In genomic region chr9:48142646-48143045, GRCm38 (mm10) we compare ENCODE assay signal across 17 mouse cellular contexts. TPM values are rescaled to one million over a fixed set of nuclear protein-coding genes. Genes with fewer than 3 reads are reported as not detected.
DNase-seq lines count a peak whose midpoint lies in the region; ATAC-seq and TF ChIP-seq lines count a peak whose summit lies in the region.
"Had no signal": no experiment of that assay in that cellular context is flagged by ENCODE, and none has a peak within 500 bp of the region (broad histone marks: within the 10 kb centered on the region; RNA-seq: fewer than 3 reads in every experiment).

No protein-coding gene starts in this region.

- no peak overlapping the region for H3K27ac ChIP-seq in forebrain, embryonic 14.5 days (ENCODE audit: low read depth, low read length)
- no peak overlapping the region for H3K27ac ChIP-seq in forebrain, embryonic 10.5 days
- H3K27ac ChIP-seq: embryonic facial prominence, embryonic 10.5 days; embryonic facial prominence, embryonic 12.5 days; forebrain, embryonic 12.5 days; forebrain, embryonic 15.5 days had no signal

- H3K4me1 ChIP-seq in forebrain, embryonic 14.5 days (ENCODE audit: control insufficient read depth, insufficient read depth, low read length), result 0 out of 2 replicates have a peak, but pooled peaks cover 5% of the 10 kb centered on the region
- H3K4me1 ChIP-seq in forebrain, embryonic 10.5 days, result peaks cover 26% of the 10 kb centered on the region
- H3K4me1 ChIP-seq: embryonic facial prominence, embryonic 12.5 days had no signal

- ATAC-seq in forebrain, embryonic 14.5 days, result no peak
- ATAC-seq: forebrain, embryonic 15.5 days; forebrain, postnatal 0 days had no signal

- 82% methylated on average over 6 of the region's 6 CpGs for WGBS in forebrain, embryonic 14.5 days
- WGBS in forebrain, embryonic 10.5 days, result 84% methylated on average over 6 of the region's 6 CpGs

- TF ChIP-seq CTCF in brain, embryonic 14.5 days (IDR thresholded peaks at IDR 0.05; ENCODE audit: borderline replicate concordance, extremely low read depth, insufficient read depth, insufficient read length), result no peak

- H3K4me2 ChIP-seq in forebrain, embryonic 14.5 days (ENCODE audit: low read length), result no peak overlapping the region
- H3K4me2 ChIP-seq: embryonic facial prominence, embryonic 12.5 days; forebrain, embryonic 12.5 days; forebrain, embryonic 15.5 days had no signal

- no peak overlapping the region for H3K9ac ChIP-seq in forebrain, embryonic 14.5 days (ENCODE audit: low read length)
- H3K9ac ChIP-seq: embryonic facial prominence, embryonic 12.5 days; forebrain, embryonic 12.5 days; forebrain, embryonic 15.5 days; forebrain, postnatal 0 days had no signal

- H3K9me3 ChIP-seq in forebrain, embryonic 14.5 days (replicated peaks; ENCODE audit: control insufficient read depth, low read length), result no peaks in the 10 kb centered on the region
- no peaks in the 10 kb centered on the region for H3K9me3 ChIP-seq in forebrain, embryonic 10.5 days
- H3K9me3 ChIP-seq: embryonic facial prominence, embryonic 10.5 days; embryonic facial prominence, embryonic 12.5 days; forebrain, embryonic 12.5 days; forebrain, embryonic 15.5 days had no signal

- H3K36me3 ChIP-seq in forebrain, embryonic 14.5 days (ENCODE audit: control insufficient read depth, insufficient read depth, low read length), result no peaks in the 10 kb centered on the region
- no peaks in the 10 kb centered on the region for H3K36me3 ChIP-seq in forebrain, embryonic 10.5 days (replicated peaks)
- H3K36me3 ChIP-seq: embryonic facial prominence, embryonic 10.5 days; embryonic facial prominence, embryonic 12.5 days; forebrain, embryonic 12.5 days; forebrain, embryonic 15.5 days had no signal

- intact Hi-C loops in left cerebral cortex, postnatal 4 days (cut with DNase I), result no loop called here
- intact Hi-C loops in left cerebral cortex, postnatal 10 days (cut with DNase I), result no loop called here

- TF ChIP-seq POLR2A in brain, embryonic 14.5 days (IDR thresholded peaks at IDR 0.05; ENCODE audit: borderline replicate concordance, extremely low read depth, insufficient read depth, insufficient read length, poor library complexity, severe bottlenecking), result no peak

- H3K27me3 ChIP-seq in forebrain, embryonic 14.5 days (replicated peaks; ENCODE audit: control insufficient read depth, insufficient read depth, low read length), result peaks cover 50% of the 10 kb centered on the region
- H3K27me3 ChIP-seq in forebrain, embryonic 10.5 days (ENCODE audit: poor library complexity, severe bottlenecking), result peaks cover 100% of the 10 kb centered on the region
- H3K27me3 ChIP-seq: embryonic facial prominence, embryonic 12.5 days had no signal

- peak; percentile 56 to 70 for DNase-seq in cerebellum, postnatal 14 days
- DNase-seq in cerebellum, adult 11 months, result no peak
- peak; percentile 33 for DNase-seq in forebrain, embryonic 14.5 days (ENCODE audit: low spot score)
- DNase-seq in forebrain, embryonic 10.5 days (ENCODE audit: extremely low spot score, low spot score), result no peak
- DNase-seq in left cerebral cortex, postnatal 4 days, result peak; percentile 76
- DNase-seq in left cerebral cortex, postnatal 10 days (ENCODE audit: extremely low spot score in 1 of 2, low spot score in 2 of 2), result no peak
- DNase-seq in brain, embryonic 14.5 days (ENCODE audit: low read depth), result peak; percentile 43
- DNase-seq in urinary bladder, postnatal 36 days (ENCODE audit: low spot score in 2 of 2), result no peak
- DNase-seq: adrenal gland, postnatal 10 days; adrenal gland, postnatal 25 days; cerebellum, adult 11-12 months; cerebellum, adult 9-10 months; forebrain, postnatal 0 days had no signal

- H3K4me3 ChIP-seq in forebrain, embryonic 14.5 days (ENCODE audit: low read depth, low read length), result no peak overlapping the region
- H3K4me3 ChIP-seq in forebrain, embryonic 10.5 days, result no peak overlapping the region
- H3K4me3 ChIP-seq: embryonic facial prominence, embryonic 10.5 days; embryonic facial prominence, embryonic 12.5 days; forebrain, embryonic 12.5 days; forebrain, embryonic 15.5 days had no signal

RNA-seq across cellular contexts. Expression of gene Nxpe4, which starts 19.2 kb away (rescaled TPM):
- polyA plus RNA-seq in forebrain, embryonic 14.5 days (2014; fragmentation: Nextera tagmentation; extraction: Ambion mirVana), result 6.1 and 8.4 TPM in 2 replicates
- 4.9 and 5.3 TPM in 2 replicates for polyA plus RNA-seq in forebrain, embryonic 10.5 days (2016; fragmentation: Nextera tagmentation; extraction: Ambion mirVana)
- 10 to 100 TPM; 10.4 to 10.8 TPM for total RNA-seq in left cerebral cortex, postnatal 4 days (2021)
- 10 to 100 TPM in 1 of 2 experiments, 1 to 10 TPM in 1; 9.9 to 12.2 TPM for total RNA-seq in left cerebral cortex, postnatal 10 days (2021)
- 5.2 and 6.7 TPM in 2 replicates for polyA plus RNA-seq in brain, embryonic 14.5 days (2012; rRNA removed)

Comparison
In these comparisons a context has a peak if more than half of its experiments do, and no peak if none do; other contexts are left out.
1. DNase-seq: peak in cerebellum, postnatal 14 days (2 of 2), forebrain, embryonic 14.5 days (single experiment), left cerebral cortex, postnatal 4 days (single experiment) and brain, embryonic 14.5 days (single experiment); none in cerebellum, adult 11 months (single experiment), forebrain, embryonic 10.5 days (single experiment), left cerebral cortex, postnatal 10 days (0 of 2) and urinary bladder, postnatal 36 days (0 of 2).